Mouse (Mus musculus) spleen, adult 2 months (tissue): ENCODE data around the gene Gm45233. TPM values are rescaled to one million over a fixed set of nuclear protein-coding genes. Genes with fewer than 3 reads are reported as not detected.

Source experiments
- DNase-seq, 2 experiments: peaks; one replicate each; pipeline versions ENCODE4 v3.0.0 to v3.0.0-alpha.2; 2012 to 2021; ENCODE audit warnings: low spot score in 2 of 2, low read depth in 1 of 2
- H3K27ac ChIP-seq: fragments of 200-500 bp; 2 replicates; pipeline ENCODE4 v1.5.1; 2012; ENCODE audit warnings: low read length, inconsistent platforms; ENCODE audit not compliant: insufficient read depth
- H3K27me3 ChIP-seq: fragments of 200-500 bp; 2 replicates; pipeline ENCODE4 v1.6.1; 2012; ENCODE audit warnings: mild to moderate bottlenecking, moderate library complexity, low read length, inconsistent platforms; ENCODE audit not compliant: control insufficient read depth, insufficient read depth
- H3K36me3 ChIP-seq: fragments of 200-500 bp; 2 replicates; pipeline ENCODE4 v1.6.1; 2012; ENCODE audit warnings: mild to moderate bottlenecking, low read length, inconsistent platforms; ENCODE audit not compliant: control insufficient read depth, insufficient read depth
- H3K4me1 ChIP-seq: fragments of 200-500 bp; 2 replicates; pipeline ENCODE4 v1.6.1; 2011; ENCODE audit warnings: inconsistent platforms; ENCODE audit not compliant: control insufficient read depth, insufficient read depth, insufficient read length
- H3K4me3 ChIP-seq: fragments of 200-500 bp; 2 replicates; pipeline ENCODE4 v1.5.1; 2011; ENCODE audit warnings: mild to moderate bottlenecking, inconsistent platforms; ENCODE audit not compliant: insufficient read depth, insufficient read length; ENCODE audit errors: extremely low read depth
- CTCF ChIP-seq: fragments of 200-500 bp; IDR thresholded peaks from 2 replicates; pipeline ENCODE4 v1.5.1; 2011; ENCODE audit warnings: mild to moderate bottlenecking, inconsistent platforms; ENCODE audit not compliant: insufficient read depth, insufficient read length, insufficient replicate concordance; ENCODE audit errors: extremely low read depth
- POLR2A ChIP-seq: fragments of 200-500 bp; IDR thresholded peaks from 2 replicates; pipeline ENCODE4 v1.6.1; 2011; ENCODE audit warnings: low read depth, low read length, inconsistent platforms
- WGBS: fragments of 180-500 bp; shearing (Covaris S2); methylation state at CpG from one replicate; pipeline ENCODE4 v1.1.7; 2018; 5-methylcytosine and 5-hydroxymethylcytosine counted together
- polyA plus RNA-seq: library from polyadenylated mRNA; depleted of rRNA; stranded (reverse); fragments of >200 nt; gene quantifications from 2 replicates; pipeline ENCODE4 v1.2.3, GENCODE M21; 2012; rRNA removed

Gm45233 gene
- polyA plus RNA-seq, 1 experiment, result not detected

GRCm38 (mm10) chr7:43490861-43491260, 46.9 kb downstream of the Gm45233 start:
- no peak overlapping the region for H3K4me3 ChIP-seq
- WGBS, result 64% methylated on average over 9 of the region's 9 CpGs
- no peaks in the 10 kb centered on the region for H3K4me1 ChIP-seq
- DNase-seq, result no peak
- no peaks in the 10 kb centered on the region for H3K36me3 ChIP-seq
- TF ChIP-seq POLR2A (no peak), CTCF (no peak)
- no peak overlapping the region for H3K27ac ChIP-seq
- H3K27me3 ChIP-seq, result peaks cover 9% of the 10 kb centered on the region

GRCm38 (mm10) chr7:43495343-43496021, 51.6 kb downstream of the Gm45233 start:
- TF ChIP-seq POLR2A (no peak), CTCF (peak; percentile 32; the same call in 1 of the 2 replicates)
- no peak overlapping the region for H3K27ac ChIP-seq
- DNase-seq, result no peak
- H3K36me3 ChIP-seq, result no peaks in the 10 kb centered on the region
- H3K27me3 ChIP-seq, result no peaks in the 10 kb centered on the region
- 22% methylated on average over 21 of the region's 21 CpGs for WGBS
- no peaks in the 10 kb centered on the region for H3K4me1 ChIP-seq
- H3K4me3 ChIP-seq, result no peak overlapping the region

GRCm38 (mm10) chr7:43511707-43512478, 68.0 kb downstream of the Gm45233 start:
- no peak for DNase-seq
- no peaks in the 10 kb centered on the region for H3K27me3 ChIP-seq
- H3K4me3 ChIP-seq, result no peak overlapping the region
- TF ChIP-seq POLR2A, result no peak
- TF ChIP-seq CTCF, result no peak
- H3K36me3 ChIP-seq, result no peaks in the 10 kb centered on the region
- no peaks in the 10 kb centered on the region for H3K4me1 ChIP-seq
- WGBS, result 40% methylated on average over 4 of the region's 4 CpGs
- H3K27ac ChIP-seq, result no peak overlapping the region

- H3K4me1 ChIP-seq, result no peaks in the 10 kb centered on the region
- H3K4me3 ChIP-seq, result no peak overlapping the region
- DNase-seq, result no peak
- no peaks in the 10 kb centered on the region for H3K27me3 ChIP-seq
- H3K27ac ChIP-seq, result no peak overlapping the region
- 81% methylated on average over 4 of the region's 4 CpGs for WGBS
- TF ChIP-seq CTCF (no peak), POLR2A (no peak)
- no peaks in the 10 kb centered on the region for H3K36me3 ChIP-seq
Observed at GRCm38 (mm10) chr7:43512519-43512918, 68.6 kb downstream of the Gm45233 start.

Other genes with a start within 250 kb of the Gm45233 start
- 2.9 and 4.1 TPM in 2 replicates for gene Zfp715, start 130.8 kb upstream of the Gm45233 start, polyA plus RNA-seq
- 0.94 and 0.99 TPM in 2 replicates for gene Siglecf, start 92.8 kb upstream of the Gm45233 start, polyA plus RNA-seq
- 279 and 393 TPM in 2 replicates for gene Siglecg, start 35.9 kb upstream of the Gm45233 start, polyA plus RNA-seq
- gene Lim2, start 16.5 kb upstream of the Gm45233 start, polyA plus RNA-seq, result 0.12 and 0.18 TPM in 2 replicates
- gene Nkg7, start 7.1 kb upstream of the Gm45233 start, polyA plus RNA-seq, result 97.1 and 102 TPM in 2 replicates
- 0.26 TPM in 1 of 2 replicates, not detected in the other for gene Cldnd2, start 3.3 kb upstream of the Gm45233 start, polyA plus RNA-seq
- 37.8 and 39.1 TPM in 2 replicates for gene Etfb, start within 50 bp of the Gm45233 start, polyA plus RNA-seq
- 3.8 and 4.8 TPM in 2 replicates for gene Vsig10l, start 19.0 kb downstream of the Gm45233 start, polyA plus RNA-seq
- gene Iglon5, start 45.9 kb downstream of the Gm45233 start, polyA plus RNA-seq, result 0.23 and 0.25 TPM in 2 replicates
- not detected in 2 replicates for gene 4931406B18Rik, start 61.8 kb downstream of the Gm45233 start, polyA plus RNA-seq
- gene Cd33, start 100.3 kb downstream of the Gm45233 start, polyA plus RNA-seq, result 16.0 and 19.2 TPM in 2 replicates
- gene Zfp658, start 118.1 kb downstream of the Gm45233 start, polyA plus RNA-seq, result 1.4 and 1.6 TPM in 2 replicates
- 0.78 and 1.5 TPM in 2 replicates for gene Zfp719, start 135.5 kb downstream of the Gm45233 start, polyA plus RNA-seq
- gene Zfp819, start 163.0 kb downstream of the Gm45233 start, polyA plus RNA-seq, result 0.06 TPM in 1 of 2 replicates, not detected in the other
- gene Ceacam18, start 190.6 kb downstream of the Gm45233 start, polyA plus RNA-seq, result not detected in 2 replicates
- gene Siglece, start 216.0 kb downstream of the Gm45233 start, polyA plus RNA-seq, result 23.3 and 25.6 TPM in 2 replicates
- gene Ctu1, start 227.9 kb downstream of the Gm45233 start, polyA plus RNA-seq, result 8.9 and 11.4 TPM in 2 replicates
- gene Klk14, start 246.3 kb downstream of the Gm45233 start, polyA plus RNA-seq, result not detected in 2 replicates